Mouse (Mus musculus) myocyte (in vitro differentiated cells): ENCODE measurements around the gene Scn4b.

Experiments used
- E2F4 ChIP-seq: IDR thresholded peaks from one replicate; pipeline ENCODE4 v1.6.1; 2011; ENCODE audit warnings: mild to moderate bottlenecking, control low read depth, moderate library complexity; ENCODE audit not compliant: insufficient read depth
- MAX ChIP-seq: IDR thresholded peaks from one replicate; pipeline ENCODE4 v1.6.1; 2011; ENCODE audit warnings: low read depth, mild to moderate bottlenecking, control low read depth
- MYOD1 ChIP-seq, 3 experiments: IDR thresholded peaks; one replicate each; pipeline ENCODE4 v1.6.1; 2011; ENCODE audit warnings: control low read depth in 2 of 3, low read depth in 2 of 3, mild to moderate bottlenecking in 2 of 3, moderate library complexity in 1 of 3; ENCODE audit not compliant: insufficient read length in 2 of 3, control insufficient read depth in 1 of 3
- POLR2A ChIP-seq: IDR thresholded peaks from one replicate; pipeline ENCODE4 v1.6.1; 2011; ENCODE audit warnings: low read depth, mild to moderate bottlenecking, control low read depth, moderate library complexity; ENCODE audit not compliant: insufficient read length
- USF1 ChIP-seq: IDR thresholded peaks from one replicate; pipeline ENCODE4 v1.6.1; 2011; ENCODE audit warnings: low read depth, mild to moderate bottlenecking, control low read depth, moderate library complexity

DNA sequence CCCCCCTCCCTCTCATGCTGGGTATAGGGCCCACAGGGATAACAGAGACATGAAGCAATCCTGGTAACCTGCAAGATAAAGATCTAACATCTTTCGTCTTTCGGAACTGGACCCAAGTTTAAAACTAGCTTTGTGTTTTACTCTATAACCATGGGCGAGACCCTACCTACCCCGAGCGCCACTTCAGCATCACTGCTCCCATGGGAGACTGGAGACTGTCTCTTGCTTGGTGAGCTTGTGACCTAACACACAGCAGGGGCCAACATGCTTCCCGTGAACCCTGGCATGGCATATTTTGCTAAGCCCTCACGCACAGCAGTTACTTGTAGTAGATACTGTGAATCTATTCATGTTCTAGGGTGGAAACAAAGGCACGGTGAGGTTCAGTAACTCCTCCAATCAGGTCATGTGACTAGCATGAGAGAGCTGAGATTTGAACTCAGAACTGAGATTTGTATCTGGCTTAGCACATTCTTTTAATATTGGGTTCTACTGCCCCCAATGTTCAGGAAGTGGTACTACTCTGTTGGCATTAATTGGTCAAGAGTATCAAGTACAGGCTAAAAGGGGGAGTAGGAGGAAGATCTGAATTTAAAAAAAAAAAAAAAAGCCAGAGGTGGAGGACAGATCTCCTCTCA lies 18.8 kb upstream of the Scn4b start:
- no peak for TF ChIP-seq E2F4
- TF ChIP-seq MAX, result no peak
- TF ChIP-seq USF1, result no peak
- TF ChIP-seq POLR2A, result no peak
- no peak for TF ChIP-seq MYOD1 (IDR thresholded peaks at IDR 0.05; ENCODE audit: control insufficient read depth in 1 of 3, insufficient read length in 2 of 3, low read depth in 2 of 3)
